Mouse (Mus musculus): ENCODE data around the gene Fam217a.

DNA sequence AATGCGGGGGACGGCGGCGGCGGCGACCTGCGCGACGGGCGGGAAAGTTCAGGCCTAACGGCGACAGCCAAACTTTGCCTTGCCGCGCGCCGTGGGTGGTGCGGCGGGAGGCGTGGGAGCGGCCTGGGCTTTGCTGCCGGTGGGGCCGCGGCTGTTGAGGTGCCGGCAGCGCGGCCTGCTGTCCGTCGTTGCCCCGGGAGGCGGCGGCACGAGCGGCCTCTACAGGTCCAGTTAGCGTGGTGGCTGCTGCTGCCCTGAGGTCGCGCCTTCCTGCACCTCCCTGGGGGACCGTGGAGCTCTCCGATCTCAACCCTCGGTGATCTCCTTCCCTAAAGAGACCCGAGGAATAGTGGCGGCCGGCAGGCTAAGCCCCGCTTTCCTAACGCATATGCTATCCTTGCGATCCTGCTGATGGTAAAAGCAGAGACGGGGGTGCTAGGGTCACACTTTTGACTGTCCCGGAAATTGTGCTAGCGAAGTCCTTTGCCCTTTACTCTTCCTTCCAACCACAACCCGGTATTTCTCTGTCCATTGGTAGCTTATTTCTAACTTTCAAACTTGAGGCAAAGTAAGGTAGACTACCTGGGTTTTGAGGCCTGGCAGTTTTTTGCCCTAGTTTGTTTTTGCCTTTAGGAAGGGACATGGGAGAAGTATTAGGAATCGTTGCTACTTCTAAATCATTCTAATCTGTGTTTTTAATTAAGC is 48.2 kb downstream of the Fam217a start:
- peak in 1 of 3 experiments; percentile 20 for TF ChIP-seq MYOG (IDR thresholded peaks at IDR 0.05; ENCODE audit: control insufficient read depth in 1 of 3, insufficient read depth in 1 of 3, insufficient read length in 2 of 3, low read depth in 2 of 3)
- no peak for TF ChIP-seq USF1 (IDR thresholded peaks at IDR 0.05; ENCODE audit: low read depth)
- TF ChIP-seq TCF3 (IDR thresholded peaks at IDR 0.05; ENCODE audit: insufficient read length, low read depth) = no peak
- no peak for TF ChIP-seq POLR2A (IDR thresholded peaks at IDR 0.05; ENCODE audit: insufficient read length, low read depth)
- peak in 1 of 3 experiments; percentile 8 for TF ChIP-seq MYOD1 (IDR thresholded peaks at IDR 0.05; ENCODE audit: control insufficient read depth in 1 of 3, insufficient read length in 2 of 3, low read depth in 2 of 3)
- no peak for TF ChIP-seq CEBPB (IDR thresholded peaks at IDR 0.05; ENCODE audit: insufficient read depth, poor library complexity, severe bottlenecking)
- TF ChIP-seq POLR2AphosphoS2 (IDR thresholded peaks at IDR 0.05; ENCODE audit: insufficient read length, low read depth) = peak; percentile 9
- TF ChIP-seq TCF12 (IDR thresholded peaks at IDR 0.05; ENCODE audit: insufficient read depth, poor library complexity, severe bottlenecking) = no peak
- TF ChIP-seq REST (IDR thresholded peaks at IDR 0.05; ENCODE audit: insufficient read depth, insufficient read length) = no peak
- no peak for TF ChIP-seq SRF (IDR thresholded peaks at IDR 0.05; ENCODE audit: control insufficient read depth, insufficient read length, low read depth)
- no peak for TF ChIP-seq E2F4 (IDR thresholded peaks at IDR 0.05; ENCODE audit: insufficient read depth)
